Mouse (Mus musculus) cerebellum, adult 2 months (tissue): ENCODE data around the gene Scn3b.

Source experiments
- CTCF ChIP-seq: fragments of 200-500 bp; IDR thresholded peaks from 2 replicates; pipeline ENCODE4 v1.5.1; 2011; ENCODE audit warnings: low read depth, mild to moderate bottlenecking, control low read depth, low read length, moderate library complexity, borderline replicate concordance; ENCODE audit not compliant: insufficient read depth
- POLR2A ChIP-seq: fragments of 200-500 bp; IDR thresholded peaks from 2 replicates; pipeline ENCODE4 v1.6.1; 2011; ENCODE audit warnings: low read length, control low read depth, borderline replicate concordance; ENCODE audit not compliant: insufficient read depth

- TF ChIP-seq POLR2A (no peak), CTCF (no peak)
Measured at GRCm38 (mm10) chr9:40231019-40231418, 38.0 kb upstream of the Scn3b start.
